In the genomic region with DNA sequence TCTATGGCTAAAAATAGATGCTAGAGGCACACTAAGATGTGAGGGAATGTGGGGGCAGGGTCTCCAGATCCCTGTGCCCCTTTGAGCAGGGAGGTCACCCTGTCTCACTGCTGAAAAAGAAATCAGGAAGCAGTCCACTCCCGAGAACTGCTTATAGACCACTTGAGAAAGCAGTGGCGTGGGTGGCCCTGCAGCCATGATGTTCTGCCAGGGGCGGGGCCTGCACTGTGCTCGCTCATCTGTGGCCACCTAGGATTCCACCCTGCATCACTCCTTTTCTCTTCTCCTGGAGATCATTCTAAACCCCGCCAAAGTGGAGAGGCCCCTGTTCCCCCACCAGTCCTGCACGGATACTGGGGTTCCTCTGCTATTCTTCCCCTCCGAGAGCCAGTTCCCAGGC, we compare ENCODE assay signal across 20 mouse cellular contexts.
DNase-seq lines count a peak whose midpoint lies in the region; ATAC-seq and TF ChIP-seq lines count a peak whose summit lies in the region.
"Had no signal": no experiment of that assay in that cellular context is flagged by ENCODE, and none has a peak within 500 bp of the region (broad histone marks: within the 10 kb centered on the region; RNA-seq: fewer than 3 reads in every experiment).

No protein-coding gene starts in this region.

- H3K9ac ChIP-seq in heart, embryonic 11.5 days (ENCODE audit: low read depth, low read length): no peak overlapping the region
- H3K9ac ChIP-seq in hindbrain, embryonic 16.5 days (ENCODE audit: low read depth, low read length): no peak overlapping the region
- peak overlapping the region; percentile 93 for H3K9ac ChIP-seq in MEL (ENCODE audit: control insufficient read depth, low read depth, low read length, poor library complexity, severe bottlenecking)
- H3K9ac ChIP-seq in limb, embryonic 13.5 days: no peak overlapping the region
- H3K9ac ChIP-seq: embryonic facial prominence, embryonic 13.5 days; forebrain, postnatal 0 days; hindbrain, embryonic 13.5 days had no signal

- peaks cover 35% of the 10 kb centered on the region for H3K4me1 ChIP-seq in heart, embryonic 11.5 days (ENCODE audit: control insufficient read depth, insufficient read depth, low read length)
- peaks cover 40% of the 10 kb centered on the region for H3K4me1 ChIP-seq in hindbrain, embryonic 10.5 days (replicated peaks)
- H3K4me1 ChIP-seq in hindbrain, embryonic 16.5 days (ENCODE audit: control insufficient read depth, insufficient read depth, low read depth, low read length): peaks cover 15% of the 10 kb centered on the region
- H3K4me1 ChIP-seq in MEL (ENCODE audit: control insufficient read depth in 1 of 2, insufficient read depth in 2 of 2, low read length in 2 of 2): peaks cover 21 to 71% of the 10 kb centered on the region in 2 experiments
- H3K4me1 ChIP-seq in limb, embryonic 13.5 days: peaks cover 30% of the 10 kb centered on the region

- H3K79me2 ChIP-seq in MEL (ENCODE audit: control insufficient read depth, insufficient read depth, low read length, poor library complexity): peaks cover 64% of the 10 kb centered on the region

- no peaks in the 10 kb centered on the region for H3K9me3 ChIP-seq in heart, embryonic 11.5 days (replicated peaks; ENCODE audit: control insufficient read depth, low read length)
- no peaks in the 10 kb centered on the region for H3K9me3 ChIP-seq in hindbrain, embryonic 10.5 days
- no peaks in the 10 kb centered on the region for H3K9me3 ChIP-seq in hindbrain, embryonic 16.5 days (ENCODE audit: control insufficient read depth, low read length)
- no peaks in the 10 kb centered on the region for H3K9me3 ChIP-seq in MEL (replicated peaks; ENCODE audit: insufficient read depth, low read length)
- H3K9me3 ChIP-seq in limb, embryonic 13.5 days: no peaks in the 10 kb centered on the region
- H3K9me3 ChIP-seq: embryonic facial prominence, embryonic 13.5 days; hindbrain, embryonic 13.5 days had no signal

- TF ChIP-seq EP300 in MEL (IDR thresholded peaks at IDR 0.05; ENCODE audit: low read depth in 1 of 2, low read length in 2 of 2): no peak

- no peak for TF ChIP-seq CTCF in MEL (IDR thresholded peaks at IDR 0.05 in 2 of 3, conservative IDR thresholded peaks at IDR 0.05 in 1 of 3; ENCODE audit: control insufficient read depth in 1 of 3, insufficient read depth in 1 of 3, low read depth in 2 of 3, low read length in 3 of 3, poor library complexity in 1 of 3, severe bottlenecking in 1 of 3)

- no peak for TF ChIP-seq RAD21 in MEL (IDR thresholded peaks at IDR 0.05; ENCODE audit: low read depth, low read length)

- ATAC-seq in heart, embryonic 11.5 days (replicated peaks; ENCODE audit: insufficient number of reproducible peaks, low FRiP score, low TSS enrichment): no peak; the same call in 1 of the 2 replicates
- no peak for ATAC-seq in hindbrain, embryonic 16.5 days
- peak; percentile 37; the same call in 1 of the 2 replicates for ATAC-seq in limb, embryonic 13.5 days (ENCODE audit: low FRiP score, low read depth)
- ATAC-seq: forebrain, postnatal 0 days; lung, postnatal 0 days; Patski had no signal

- H3K36me3 ChIP-seq in heart, embryonic 11.5 days (ENCODE audit: control insufficient read depth, insufficient read depth, low read length): no peaks in the 10 kb centered on the region
- H3K36me3 ChIP-seq in hindbrain, embryonic 10.5 days: no peaks in the 10 kb centered on the region
- no peaks in the 10 kb centered on the region for H3K36me3 ChIP-seq in hindbrain, embryonic 16.5 days (ENCODE audit: control insufficient read depth, insufficient read depth, low read length)
- peaks cover 7 to 80% of the 10 kb centered on the region in 2 experiments for H3K36me3 ChIP-seq in MEL (ENCODE audit: control insufficient read depth in 1 of 2, insufficient read depth in 2 of 2, low read length in 2 of 2)
- H3K36me3 ChIP-seq in limb, embryonic 13.5 days: no peaks in the 10 kb centered on the region
- H3K36me3 ChIP-seq: embryonic facial prominence, embryonic 13.5 days; hindbrain, embryonic 13.5 days had no signal

- no peak for DNase-seq in heart, adult 8-10 months (ENCODE audit: low spot score)
- DNase-seq in hindbrain, embryonic 10.5 days (ENCODE audit: low spot score): no peak
- peak; percentile 61 for DNase-seq in MEL (ENCODE audit: low read depth, low spot score)
- no peak for DNase-seq in cerebellum, postnatal 4 days (ENCODE audit: low spot score in 2 of 2)
- DNase-seq in layer of hippocampus, adult 8-10 months (ENCODE audit: low spot score in 2 of 2): no peak
- DNase-seq: adrenal gland, adult 8-10 months; cerebellum, adult 9-10 months; forebrain, postnatal 0 days; gastrocnemius, postnatal 36 days; layer of hippocampus, postnatal 36 days; liver; right cerebral cortex, postnatal 4 days had no signal

- peak overlapping the region; percentile 22 for H3K4me2 ChIP-seq in heart, embryonic 11.5 days
- no peak overlapping the region for H3K4me2 ChIP-seq in hindbrain, embryonic 16.5 days (ENCODE audit: low read length)
- H3K4me2 ChIP-seq in limb, embryonic 13.5 days (replicated peaks): no peak overlapping the region; the same call in 1 of the 2 replicates
- H3K4me2 ChIP-seq: embryonic facial prominence, embryonic 13.5 days; hindbrain, embryonic 13.5 days had no signal

- H3K27me3 ChIP-seq in heart, embryonic 11.5 days (ENCODE audit: control insufficient read depth, insufficient read depth, low read length): no peaks in the 10 kb centered on the region
- peaks cover 9% of the 10 kb centered on the region for H3K27me3 ChIP-seq in hindbrain, embryonic 10.5 days (ENCODE audit: insufficient read depth, poor library complexity, severe bottlenecking)
- H3K27me3 ChIP-seq in hindbrain, embryonic 16.5 days (replicated peaks; ENCODE audit: control insufficient read depth, insufficient read depth, low read length): no peaks in the 10 kb centered on the region
- H3K27me3 ChIP-seq in MEL (ENCODE audit: control insufficient read depth in 1 of 2, insufficient read depth in 2 of 2, low read length in 2 of 2): no peaks in the 10 kb centered on the region
- H3K27me3 ChIP-seq in limb, embryonic 13.5 days: peaks cover 10% of the 10 kb centered on the region; the same call in 1 of the 2 replicates
- H3K27me3 ChIP-seq: hindbrain, embryonic 13.5 days; Patski had no signal

- WGBS in heart, embryonic 11.5 days (ENCODE audit: insufficient replicate concordance): 54% methylated on average over 7 of the region's 7 CpGs
- 70% methylated on average over 7 of the region's 7 CpGs for WGBS in hindbrain, embryonic 10.5 days
- WGBS in hindbrain, embryonic 16.5 days: 77% methylated on average over 7 of the region's 7 CpGs
- 53% methylated on average over 7 of the region's 7 CpGs for WGBS in limb, embryonic 13.5 days

- no peak overlapping the region for H3K4me3 ChIP-seq in heart, embryonic 11.5 days (ENCODE audit: low read depth, low read length)
- no peak overlapping the region for H3K4me3 ChIP-seq in hindbrain, embryonic 10.5 days
- H3K4me3 ChIP-seq in hindbrain, embryonic 16.5 days (ENCODE audit: low read length): no peak overlapping the region
- peak overlapping the region; percentile 10 to 51; a peak in 2 of 4 replicates for H3K4me3 ChIP-seq in MEL (ENCODE audit: control insufficient read depth in 1 of 2, insufficient read depth in 1 of 2, low read depth in 2 of 2, low read length in 2 of 2)
- no peak overlapping the region for H3K4me3 ChIP-seq in limb, embryonic 13.5 days
- H3K4me3 ChIP-seq: embryonic facial prominence, embryonic 13.5 days; hindbrain, embryonic 13.5 days had no signal

- TF ChIP-seq POLR2A in MEL (IDR thresholded peaks at IDR 0.05; ENCODE audit: control insufficient read depth in 1 of 2, insufficient read depth in 1 of 2, low read depth in 1 of 2, low read length in 2 of 2, poor library complexity in 1 of 2): no peak; a peak in 1 of 4 replicates

- peak overlapping the region; percentile 29; the same call in 1 of the 2 replicates for H3K27ac ChIP-seq in heart, embryonic 11.5 days (ENCODE audit: low read depth, low read length)
- H3K27ac ChIP-seq in hindbrain, embryonic 10.5 days: peak overlapping the region; percentile 35; the same call in 1 of the 2 replicates
- no peak overlapping the region for H3K27ac ChIP-seq in hindbrain, embryonic 16.5 days (ENCODE audit: low read depth, low read length)
- H3K27ac ChIP-seq in MEL (ENCODE audit: control insufficient read depth, low read depth, low read length): peak overlapping the region; percentile 99
- H3K27ac ChIP-seq in limb, embryonic 13.5 days: no peak overlapping the region; the same call in 1 of the 2 replicates
- H3K27ac ChIP-seq: embryonic facial prominence, embryonic 13.5 days; hindbrain, embryonic 13.5 days; stomach, postnatal 0 days had no signal

TF ChIP-seq in MEL, 35 proteins besides CTCF, POLR2A, EP300 and RAD21:
- TF ChIP-seq USF1 (IDR thresholded peaks at IDR 0.05; ENCODE audit: low read depth, low read length) (no peak), GATA1 (IDR thresholded peaks at IDR 0.05; ENCODE audit: low read depth, low read length) (no peak), MAZ (IDR thresholded peaks at IDR 0.05; ENCODE audit: low read depth, low read length) (no peak), UBTF (IDR thresholded peaks at IDR 0.05; ENCODE audit: borderline replicate concordance, insufficient read depth, low read depth, low read length) (no peak), E2F4 (IDR thresholded peaks at IDR 0.05; ENCODE audit: borderline replicate concordance, low read depth, low read length) (no peak), CHD1 (IDR thresholded peaks at IDR 0.05; ENCODE audit: low read depth, low read length) (no peak), JUND (IDR thresholded peaks at IDR 0.05; ENCODE audit: low read depth, low read length) (no peak), SMC3 (IDR thresholded peaks at IDR 0.05; ENCODE audit: low read depth, low read length) (no peak), RCOR1 (IDR thresholded peaks at IDR 0.05; ENCODE audit: low read depth, low read length) (no peak)

Comparison
In these comparisons a context has a peak if more than half of its experiments do, and no peak if none do; other contexts are left out.
1. H3K27ac ChIP-seq: peak in heart, embryonic 11.5 days (single experiment), hindbrain, embryonic 10.5 days (single experiment) and MEL (single experiment); none in hindbrain, embryonic 16.5 days (single experiment) and limb, embryonic 13.5 days (single experiment).
2. H3K4me3 ChIP-seq: peak in MEL (2 of 2); none in heart, embryonic 11.5 days (single experiment), hindbrain, embryonic 10.5 days (single experiment), hindbrain, embryonic 16.5 days (single experiment) and limb, embryonic 13.5 days (single experiment).